Mouse (Mus musculus) forebrain, embryonic 12.5 days (tissue): ENCODE results near the gene Tmc1. TPM values are rescaled to one million over a fixed set of nuclear protein-coding genes. Genes with fewer than 3 reads are reported as not detected.
A peak's percentile ranks its signal among the peaks of the same experiment; 100 is the strongest.

ENCODE experiments used
- ATAC-seq: fragments of 200-750 bp; cut with Nextera tagmentation; 2 replicates; pipeline ENCODE4 v1.8.0; 2017; ENCODE audit warnings: moderate TSS enrichment; ENCODE audit not compliant: low FRiP score
- H3K27ac ChIP-seq: fragments of 300-500 bp; sonication (generic); 2 replicates; pipeline ENCODE4 v1.5.1; 2016; ENCODE audit warnings: mild to moderate bottlenecking
- H3K27me3 ChIP-seq: fragments of 300-500 bp; sonication (generic); 2 replicates; pipeline ENCODE4 v1.6.1; 2016; ENCODE audit warnings: mild to moderate bottlenecking
- H3K36me3 ChIP-seq: fragments of 300-500 bp; sonication (generic); replicated peaks from 2 replicates; pipeline ENCODE4 v1.6.1; 2016; ENCODE audit warnings: mild to moderate bottlenecking
- H3K4me1 ChIP-seq: fragments of 300-500 bp; sonication (generic); 2 replicates; pipeline ENCODE4 v1.6.1; 2016
- H3K4me2 ChIP-seq: fragments of 300-500 bp; sonication (generic); 2 replicates; pipeline ENCODE4 v1.6.1; 2016; ENCODE audit warnings: mild to moderate bottlenecking, moderate library complexity
- H3K4me3 ChIP-seq: fragments of 300-500 bp; sonication (generic); replicated peaks from 2 replicates; pipeline ENCODE4 v1.5.1; 2016; ENCODE audit warnings: mild to moderate bottlenecking
- H3K9ac ChIP-seq: fragments of 300-500 bp; sonication (generic); 2 replicates; pipeline ENCODE4 v1.6.1; 2016; ENCODE audit warnings: mild to moderate bottlenecking
- H3K9me3 ChIP-seq: fragments of 300-500 bp; sonication (generic); 2 replicates; pipeline ENCODE4 v1.6.1; 2016
- WGBS: fragments of 180-500 bp; shearing (Covaris S2); methylation state at CpG from one replicate; pipeline ENCODE4 v1.1.7; 2016; 5-methylcytosine and 5-hydroxymethylcytosine counted together
- polyA plus RNA-seq: library from polyadenylated mRNA; unstranded; fragments of >200 nt; fragmentation: Nextera tagmentation; extraction: Ambion mirVana; gene quantifications from 2 replicates; pipeline ENCODE4 v1.2.1, GENCODE M21; 2016

Tmc1 gene
- 0.09 TPM in 2 replicates for polyA plus RNA-seq

- H3K27ac ChIP-seq, result no peak within 1 kb of the TSS
These were observed at the start of gene Tmc1 for GRCm38 (mm10) chr19:20953874-20954273. TSS of gene Tmc1 (minus strand) at chr19:20954202.

GRCm38 (mm10) chr19:21001552-21001951 is 47.5 kb upstream of the Tmc1 start:
- Histone ChIP-seq H3K9me3 (no peaks in the 10 kb centered on the region), H3K36me3 (no peaks in the 10 kb centered on the region), H3K27me3 (no peaks in the 10 kb centered on the region), H3K27ac (no peak overlapping the region), H3K4me2 (no peak overlapping the region), H3K4me1 (no peaks in the 10 kb centered on the region), H3K9ac (no peak overlapping the region), H3K4me3 (no peak overlapping the region)
- ATAC-seq, result no peak

More at GRCm38 (mm10) chr19:20953874-20954273, at the start of gene Tmc1:
- no peak within 1 kb of the TSS for H3K9ac ChIP-seq
- no peak for ATAC-seq
- WGBS, result 87% methylated on average over 6 of the region's 6 CpGs
- H3K4me3 ChIP-seq, result no peak within 1 kb of the TSS
- H3K27me3 ChIP-seq, result no peaks in the 10 kb centered on the region
- H3K36me3 ChIP-seq, result no peaks in the 10 kb centered on the region
- no peaks in the 10 kb centered on the region for H3K4me1 ChIP-seq
- H3K9me3 ChIP-seq, result 0 out of 2 replicates have a peak, but pooled peaks cover 6% of the 10 kb centered on the region
- H3K4me2 ChIP-seq, result no peak within 1 kb of the TSS

DNA sequence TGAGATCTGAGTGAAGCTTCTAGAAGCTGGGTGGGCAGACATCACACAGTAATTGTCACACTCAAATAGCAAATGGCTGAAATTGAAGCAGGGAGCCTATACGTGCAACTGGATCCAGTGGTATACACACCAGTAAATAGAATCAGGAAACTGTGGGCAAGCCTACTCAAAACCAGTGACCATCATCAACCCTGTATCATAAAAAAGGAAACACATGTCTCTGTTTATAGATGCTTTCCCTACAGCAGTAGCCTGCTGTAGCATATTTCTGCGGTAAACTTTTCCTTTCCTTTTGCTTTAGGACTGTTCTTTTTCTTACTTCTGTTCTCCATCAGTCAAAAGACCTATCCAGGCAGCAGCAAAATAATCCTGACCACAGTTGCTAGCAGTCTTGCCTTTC is 25.2 kb upstream of the Tmc1 start:
- Histone ChIP-seq H3K27ac (no peak overlapping the region), H3K4me3 (no peak overlapping the region), H3K4me1 (peaks cover 5% of the 10 kb centered on the region; the same call in 1 of the 2 replicates), H3K36me3 (no peaks in the 10 kb centered on the region), H3K9me3 (no peaks in the 10 kb centered on the region), H3K27me3 (no peaks in the 10 kb centered on the region), H3K9ac (no peak overlapping the region), H3K4me2 (no peak overlapping the region)
- WGBS, result 93% methylated on average over 2 of the region's 2 CpGs
- ATAC-seq, result no peak

DNA sequence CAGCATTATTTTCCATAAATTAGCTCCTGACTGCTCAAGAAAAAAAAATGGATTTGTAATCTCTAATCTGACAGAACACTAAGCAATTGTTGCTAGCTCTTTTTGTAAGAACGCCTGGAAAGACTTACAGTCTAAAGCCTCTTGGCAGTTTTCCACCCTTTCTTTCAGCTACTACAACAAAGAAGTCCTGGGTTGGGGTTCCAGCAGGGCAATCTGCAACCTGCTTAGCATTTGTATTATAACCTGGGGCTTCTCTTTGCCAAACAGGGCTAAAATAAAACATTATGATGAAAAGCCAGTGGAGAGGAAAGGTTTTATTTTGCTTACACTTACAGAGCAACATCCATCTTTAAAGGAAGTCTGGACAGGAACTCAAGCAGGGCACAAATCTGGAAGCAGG is 24.1 kb upstream of the Tmc1 start:
- ATAC-seq, result no peak
- WGBS, result 7% methylated on average over 1 of the region's 1 CpGs
- H3K9me3 ChIP-seq, result no peaks in the 10 kb centered on the region
- no peak overlapping the region for H3K27ac ChIP-seq
- H3K4me1 ChIP-seq, result peaks cover 5% of the 10 kb centered on the region; the same call in 1 of the 2 replicates
- no peaks in the 10 kb centered on the region for H3K27me3 ChIP-seq
- H3K4me3 ChIP-seq, result no peak overlapping the region
- no peak overlapping the region for H3K4me2 ChIP-seq
- H3K36me3 ChIP-seq, result no peaks in the 10 kb centered on the region
- no peak overlapping the region for H3K9ac ChIP-seq

DNA sequence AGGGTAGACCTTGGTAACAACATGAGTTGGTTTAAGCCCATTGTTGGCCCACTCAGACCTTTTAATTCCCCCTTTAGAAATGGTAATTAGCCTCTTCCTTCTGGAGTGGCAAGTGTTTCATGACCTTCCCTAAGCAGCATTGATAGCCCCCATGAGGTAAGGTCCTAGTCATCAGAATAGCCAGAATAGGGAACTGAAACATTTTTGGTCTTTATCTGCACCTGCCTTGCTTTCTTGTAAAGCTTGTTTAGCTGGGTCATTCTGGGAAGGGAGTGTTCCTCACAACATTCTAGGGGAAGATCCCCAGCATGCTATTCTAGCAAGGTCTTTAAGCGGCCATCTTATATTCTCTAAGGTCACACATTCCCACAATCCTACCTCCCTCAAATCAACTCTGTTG is 17.9 kb upstream of the Tmc1 start:
- ATAC-seq, result no peak
- Histone ChIP-seq H3K27me3 (no peaks in the 10 kb centered on the region), H3K4me3 (no peak overlapping the region), H3K4me2 (no peak overlapping the region), H3K36me3 (no peaks in the 10 kb centered on the region), H3K27ac (no peak overlapping the region), H3K9me3 (no peaks in the 10 kb centered on the region), H3K4me1 (no peaks in the 10 kb centered on the region), H3K9ac (no peak overlapping the region)
- WGBS, result 93% methylated on average over 1 of the region's 1 CpGs

DNA sequence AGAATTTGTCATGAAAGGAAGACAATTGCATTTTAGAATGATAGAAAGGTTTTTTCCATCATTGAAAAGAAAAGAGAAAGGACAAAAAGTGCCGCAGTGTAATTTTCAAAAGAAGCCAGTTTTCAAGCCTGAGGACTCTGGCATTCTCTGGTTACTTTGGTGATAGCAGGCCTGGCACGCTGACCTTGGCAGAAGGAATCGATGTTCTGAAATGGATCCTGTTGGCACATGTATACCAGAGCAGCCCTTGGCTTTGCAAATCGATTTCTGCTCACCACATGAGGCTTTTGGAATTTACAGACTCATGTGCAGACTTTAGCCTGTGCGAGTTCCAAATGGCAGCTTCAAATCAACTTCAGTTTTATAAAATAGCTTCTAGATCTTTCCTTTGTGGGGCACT is 813 bp upstream of the Tmc1 start:
- H3K27ac ChIP-seq, result no peak overlapping the region
- no peaks in the 10 kb centered on the region for H3K27me3 ChIP-seq
- H3K9ac ChIP-seq, result no peak overlapping the region
- no peak for ATAC-seq
- WGBS, result 88% methylated on average over 5 of the region's 5 CpGs
- no peak overlapping the region for H3K4me3 ChIP-seq
- no peaks in the 10 kb centered on the region for H3K4me1 ChIP-seq
- H3K36me3 ChIP-seq, result no peaks in the 10 kb centered on the region
- H3K4me2 ChIP-seq, result no peak overlapping the region
- 0 out of 2 replicates have a peak, but pooled peaks cover 6% of the 10 kb centered on the region for H3K9me3 ChIP-seq

DNA sequence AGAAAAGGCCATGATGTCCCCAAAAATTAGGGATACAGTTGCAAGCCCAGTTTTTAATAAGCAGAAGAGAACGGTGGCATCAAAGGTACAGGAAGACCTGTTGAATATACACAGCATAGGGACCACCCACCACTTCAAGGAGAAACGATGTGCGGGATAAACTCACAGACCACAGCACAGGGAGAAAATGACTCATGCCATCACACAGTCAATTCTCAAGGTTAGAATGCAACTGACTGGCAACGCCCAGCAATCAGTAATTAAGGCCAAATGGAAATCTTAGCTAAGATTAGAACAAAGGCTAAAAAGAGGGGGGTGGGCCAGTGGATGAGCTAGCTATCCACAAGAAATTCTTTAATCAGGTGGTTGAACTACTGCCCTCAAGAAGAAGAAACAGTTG is 9.6 kb downstream of the Tmc1 start:
- H3K36me3 ChIP-seq, result no peaks in the 10 kb centered on the region
- no peak overlapping the region for H3K27ac ChIP-seq
- H3K4me1 ChIP-seq, result no peaks in the 10 kb centered on the region
- no peaks in the 10 kb centered on the region for H3K27me3 ChIP-seq
- H3K4me2 ChIP-seq, result no peak overlapping the region
- no peak overlapping the region for H3K4me3 ChIP-seq
- ATAC-seq, result no peak
- H3K9ac ChIP-seq, result no peak overlapping the region
- WGBS, result 51% methylated on average over 4 of the region's 4 CpGs
- no peaks in the 10 kb centered on the region for H3K9me3 ChIP-seq

- peak; percentile 7; the same call in 1 of the 2 replicates for ATAC-seq
- Histone ChIP-seq H3K36me3 (no peaks in the 10 kb centered on the region), H3K9ac (no peak overlapping the region), H3K27ac (no peak overlapping the region), H3K9me3 (no peaks in the 10 kb centered on the region), H3K4me3 (no peak overlapping the region), H3K4me1 (peaks cover 7% of the 10 kb centered on the region), H3K27me3 (0 out of 2 replicates have a peak, but pooled peaks cover 8% of the 10 kb centered on the region), H3K4me2 (peak overlapping the region; percentile 29; the same call in 1 of the 2 replicates)
- 52% methylated on average over 7 of the region's 7 CpGs for WGBS
These were observed 29.7 kb downstream of the Tmc1 start for GRCm38 (mm10) chr19:20924282-20924681.

- Histone ChIP-seq H3K9me3 (no peaks in the 10 kb centered on the region), H3K4me2 (peak overlapping the region; percentile 29), H3K27me3 (0 out of 2 replicates have a peak, but pooled peaks cover 8% of the 10 kb centered on the region), H3K4me3 (no peak overlapping the region), H3K4me1 (peaks cover 7% of the 10 kb centered on the region), H3K27ac (peak overlapping the region; percentile 68; the same call in 1 of the 2 replicates), H3K9ac (no peak overlapping the region), H3K36me3 (no peaks in the 10 kb centered on the region)
- ATAC-seq, result peak; percentile 94
- 5% methylated on average over 10 of the region's 10 CpGs for WGBS
These were observed 30.4 kb downstream of the Tmc1 start for GRCm38 (mm10) chr19:20923336-20924211.

DNA sequence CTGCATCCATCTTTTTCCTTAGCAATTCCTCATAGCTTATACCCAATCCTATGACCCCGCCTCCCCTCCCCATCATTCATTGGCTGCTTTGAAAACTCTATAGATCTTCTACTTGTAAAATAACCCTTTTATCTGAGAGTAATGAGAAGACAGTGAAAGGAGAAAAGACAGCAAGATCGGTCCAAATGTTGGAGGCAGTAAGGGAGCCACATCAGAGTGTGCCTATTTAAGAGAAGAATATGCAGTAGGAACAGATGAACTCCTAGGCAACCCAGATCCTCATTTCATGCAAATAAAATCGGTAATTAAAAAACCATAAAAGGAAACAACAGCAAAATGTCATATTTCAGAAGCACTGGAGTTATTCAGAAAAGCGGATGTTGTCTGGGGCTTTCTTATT is 35.8 kb downstream of the Tmc1 start:
- Histone ChIP-seq H3K36me3 (no peaks in the 10 kb centered on the region), H3K4me2 (no peak overlapping the region), H3K27me3 (no peaks in the 10 kb centered on the region), H3K4me1 (peaks cover under 1% of the 10 kb centered on the region; the same call in 1 of the 2 replicates), H3K4me3 (no peak overlapping the region), H3K27ac (no peak overlapping the region), H3K9me3 (no peaks in the 10 kb centered on the region), H3K9ac (no peak overlapping the region)
- 86% methylated on average over 4 of the region's 4 CpGs for WGBS
- ATAC-seq, result no peak

GRCm38 (mm10) chr19:20915151-20915550 is 38.9 kb downstream of the Tmc1 start:
- 93% methylated on average over 2 of the region's 2 CpGs for WGBS
- Histone ChIP-seq H3K4me1 (no peaks in the 10 kb centered on the region), H3K4me2 (no peak overlapping the region), H3K9ac (no peak overlapping the region), H3K27ac (no peak overlapping the region), H3K27me3 (no peaks in the 10 kb centered on the region), H3K9me3 (no peaks in the 10 kb centered on the region), H3K4me3 (no peak overlapping the region), H3K36me3 (no peaks in the 10 kb centered on the region)
- ATAC-seq, result no peak

DNA sequence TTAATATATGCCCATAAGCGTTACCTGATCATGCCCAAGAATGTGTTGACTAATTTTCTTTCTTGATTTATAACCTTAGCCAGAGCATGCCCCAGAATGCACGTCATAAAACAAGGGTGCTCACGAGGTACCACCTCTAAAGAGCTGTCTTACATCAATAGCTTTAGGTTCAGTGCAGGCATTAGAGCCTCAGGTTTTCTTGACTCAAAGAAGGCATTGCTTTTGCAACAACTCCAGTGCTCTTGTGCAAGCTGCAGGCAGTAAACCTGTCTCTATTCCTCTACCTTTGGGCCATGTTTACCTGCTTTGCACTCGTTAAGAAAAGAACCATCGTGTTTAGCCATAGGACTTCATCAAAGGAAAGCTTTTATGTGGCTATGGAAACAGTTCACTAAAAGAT is 43.6 kb downstream of the Tmc1 start:
- no peaks in the 10 kb centered on the region for H3K4me1 ChIP-seq
- 87% methylated on average over 5 of the region's 5 CpGs for WGBS
- ATAC-seq, result no peak

GRCm38 (mm10) chr19:20881205-20881604 is 72.8 kb downstream of the Tmc1 start:
- Histone ChIP-seq H3K27me3 (no peaks in the 10 kb centered on the region), H3K9ac (no peak overlapping the region), H3K36me3 (no peaks in the 10 kb centered on the region), H3K4me3 (no peak overlapping the region), H3K9me3 (no peaks in the 10 kb centered on the region), H3K4me2 (no peak overlapping the region), H3K4me1 (no peaks in the 10 kb centered on the region), H3K27ac (no peak overlapping the region)
- ATAC-seq, result no peak
- WGBS, result 78% methylated on average over 2 of the region's 2 CpGs

More for the DNA sequence above, 43.6 kb downstream of the Tmc1 start:
- Histone ChIP-seq H3K36me3 (no peaks in the 10 kb centered on the region), H3K9ac (no peak overlapping the region), H3K4me2 (no peak overlapping the region), H3K4me3 (no peak overlapping the region), H3K27me3 (no peaks in the 10 kb centered on the region), H3K9me3 (no peaks in the 10 kb centered on the region), H3K27ac (no peak overlapping the region)
